Mouse (Mus musculus) embryo, embryonic 11 days (tissue): ENCODE results near the gene Amz1.
A peak's percentile ranks its signal among the peaks of the same experiment; 100 is the strongest.

Experiments used
- DNase-seq: peaks from one replicate; pipeline ENCODE4 v3.0.0-alpha.2; 2015

Amz1 gene

DNA sequence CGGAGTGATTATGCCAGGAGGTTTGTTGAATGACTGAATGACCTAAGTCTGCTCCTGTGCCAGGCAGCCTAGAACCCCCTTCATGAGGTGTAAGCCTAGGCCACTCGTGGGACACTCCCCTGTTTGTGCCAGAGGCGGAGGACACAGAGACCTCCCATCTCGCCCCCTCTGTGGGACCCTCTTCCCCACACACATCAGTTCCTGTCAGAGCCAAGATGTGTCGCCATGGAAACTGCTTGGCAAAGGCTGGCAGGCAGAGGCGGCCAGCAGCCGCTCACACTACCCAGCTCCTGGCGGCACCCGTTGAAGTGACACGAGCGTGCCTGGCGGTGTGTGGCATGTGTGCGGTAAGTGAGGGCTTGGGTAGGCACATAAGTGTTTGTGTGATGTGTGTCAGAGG is at the start of gene Amz1:
Gene Amz1, plus strand, starts transcription at position 306 of the 400 bp plus-strand sequence.
- no peak for DNase-seq

GRCm38 (mm10) chr5:140675079-140675478 is 48.8 kb upstream of the Amz1 start:
- no peak for DNase-seq

- DNase-seq = no peak
Measured at GRCm38 (mm10) chr5:140675640-140676039, 48.3 kb upstream of the Amz1 start.

- no peak for DNase-seq
Measured at GRCm38 (mm10) chr5:140677137-140677536, 46.8 kb upstream of the Amz1 start.

GRCm38 (mm10) chr5:140680051-140680450 is 43.9 kb upstream of the Amz1 start:
- no peak for DNase-seq

- DNase-seq = no peak
Measured at GRCm38 (mm10) chr5:140680950-140681349, 43.0 kb upstream of the Amz1 start.

DNA sequence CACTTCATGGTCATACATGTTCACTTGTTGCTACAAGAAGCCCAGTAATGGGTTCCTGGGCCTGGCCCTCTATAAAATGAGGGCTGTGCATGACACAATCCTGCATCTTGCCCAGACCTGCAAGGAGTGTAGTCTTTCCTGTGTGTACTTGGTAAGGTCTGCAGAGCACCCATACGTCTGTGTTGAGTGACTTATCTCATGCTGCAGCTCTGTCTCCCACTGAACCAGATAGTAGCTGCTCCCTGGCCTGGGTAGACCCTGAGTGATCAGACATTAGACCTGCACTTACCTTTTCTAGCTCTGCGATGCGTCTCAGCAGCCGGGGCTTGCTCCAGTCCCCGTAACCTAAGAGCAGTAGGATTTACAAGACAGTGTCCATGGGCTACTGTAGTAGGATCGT is 41.8 kb upstream of the Amz1 start:
- DNase-seq = no peak

GRCm38 (mm10) chr5:140684343-140685148 is 39.4 kb upstream of the Amz1 start:
- peak; percentile 68 for DNase-seq

DNA sequence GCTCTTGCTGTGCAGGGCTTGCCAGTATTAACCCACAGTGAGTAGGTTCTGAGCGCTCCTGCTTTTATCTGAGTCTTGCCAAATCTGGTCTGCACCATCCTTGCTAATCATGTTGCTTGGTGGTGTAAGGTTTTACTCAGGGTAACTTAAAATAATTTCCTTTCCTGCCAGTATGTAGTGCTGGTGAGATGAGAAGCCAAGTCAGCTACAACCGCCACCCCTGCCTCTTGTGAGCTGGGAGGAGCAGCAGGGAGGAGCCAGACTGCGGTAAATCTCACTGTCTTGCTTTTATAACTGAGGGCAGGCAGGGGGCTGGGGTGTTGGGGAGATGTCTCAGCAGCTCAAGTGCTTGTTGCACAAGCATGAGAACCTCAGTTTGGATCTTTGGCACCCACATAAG is 35.5 kb upstream of the Amz1 start:
- DNase-seq = no peak

- no peak for DNase-seq
Measured at GRCm38 (mm10) chr5:140695987-140696386, 27.9 kb upstream of the Amz1 start.

GRCm38 (mm10) chr5:140699776-140700175 is 24.2 kb upstream of the Amz1 start:
- DNase-seq = no peak

- DNase-seq = peak; percentile 70
Measured at GRCm38 (mm10) chr5:140701661-140702060, 22.3 kb upstream of the Amz1 start.

DNA sequence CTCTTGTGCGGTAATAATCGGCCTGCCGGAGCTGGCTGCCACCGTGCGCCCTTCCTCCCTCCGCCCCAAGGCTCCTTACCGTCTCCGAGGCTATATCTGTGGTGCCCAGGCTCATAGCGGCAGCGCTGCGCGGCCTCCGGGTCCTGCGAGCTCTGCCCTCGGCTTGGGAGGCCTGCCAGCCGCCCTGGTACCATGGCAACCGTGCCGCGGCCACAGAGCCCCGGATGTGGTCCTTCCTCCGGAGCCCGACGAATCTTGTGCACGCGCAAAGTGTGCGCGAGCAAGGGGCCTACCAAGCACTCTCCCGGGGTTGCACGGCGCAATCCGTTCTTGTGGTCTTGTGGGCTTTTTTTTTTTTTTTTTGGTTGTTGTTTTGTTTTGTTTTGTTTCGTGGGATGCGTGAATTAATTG is 21.8 kb upstream of the Amz1 start, which contains the start of gene Iqce:
Gene Iqce, minus strand, starts transcription at position 276 of the 411 bp plus-strand sequence.
- peak; percentile 96 for DNase-seq

DNA sequence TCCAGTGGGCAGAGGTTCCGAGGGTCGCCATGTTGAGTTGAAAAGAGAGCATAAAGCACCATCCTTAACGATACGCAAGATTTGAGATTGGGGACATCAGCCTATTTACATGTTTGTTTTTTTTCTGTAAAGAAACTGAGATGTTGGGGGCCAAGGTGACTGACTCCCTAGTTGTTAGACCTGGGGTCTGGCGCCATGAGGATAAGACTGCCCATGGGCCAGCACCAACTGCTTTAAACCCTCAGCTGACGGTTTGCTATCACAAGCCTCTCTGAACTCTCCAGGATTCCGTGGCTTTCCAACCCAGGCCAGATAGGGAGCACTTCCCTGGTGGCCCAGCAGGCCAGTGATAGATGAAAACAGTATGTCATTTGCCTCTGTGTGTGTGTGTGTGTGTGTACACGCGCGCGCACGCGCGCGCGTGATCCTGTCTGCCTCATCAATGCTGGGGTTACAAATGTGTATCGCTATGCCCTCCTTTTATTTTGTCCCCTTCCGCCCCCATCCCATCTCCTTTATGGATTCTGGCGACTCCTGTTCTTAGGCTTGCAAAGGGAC is 21.2 kb upstream of the Amz1 start:
- peak; percentile 27 for DNase-seq

GRCm38 (mm10) chr5:140703480-140704377 is 20.2 kb upstream of the Amz1 start:
- no peak for DNase-seq

DNA sequence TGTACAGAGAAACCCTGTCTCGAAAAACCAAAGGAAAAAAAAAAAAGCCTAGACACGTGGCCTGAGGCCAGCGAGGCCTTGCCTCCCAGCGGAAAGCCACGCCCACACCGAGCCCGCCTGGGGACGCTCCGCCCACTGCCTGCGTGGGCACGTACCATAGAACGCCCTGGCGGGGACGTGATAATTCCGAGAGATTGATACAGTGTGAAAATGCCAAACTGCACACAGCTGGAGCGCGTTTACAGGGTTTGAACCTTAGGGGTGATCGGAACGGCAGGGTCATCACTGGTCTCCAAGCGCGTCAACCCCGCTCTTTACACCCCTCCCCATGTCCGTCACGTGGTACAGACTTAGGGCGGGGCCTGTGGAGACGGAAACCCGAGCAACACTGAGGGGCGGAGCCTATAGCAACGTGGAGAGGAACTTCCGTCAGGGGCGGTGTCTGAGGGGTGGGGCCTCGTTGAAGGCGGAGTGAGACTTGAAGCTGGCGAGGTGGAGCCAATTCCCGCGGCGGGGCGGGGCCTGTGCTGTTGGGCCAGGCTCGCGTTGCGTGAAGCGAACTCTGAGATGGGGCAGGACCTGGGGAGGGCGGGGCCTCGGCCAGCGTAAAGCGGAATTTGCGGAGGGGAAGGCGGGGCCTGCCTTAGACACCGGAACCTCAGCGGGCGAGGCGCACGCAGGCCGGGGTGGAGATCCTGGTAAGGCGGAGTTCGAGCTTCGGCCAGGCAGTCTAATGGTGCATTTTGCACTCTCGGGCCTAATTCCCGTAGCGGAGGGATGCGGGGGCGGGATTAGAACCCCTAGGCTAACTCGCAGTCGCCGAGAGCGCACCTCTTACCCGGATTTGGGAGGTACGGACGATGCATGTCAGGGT is 19.3 kb upstream of the Amz1 start, which contains the start of gene Brat1:
Gene Brat1, plus strand, starts transcription at position 634 of the 874 bp plus-strand sequence.
- peak; percentile 100 for DNase-seq

- DNase-seq = no peak
Measured at GRCm38 (mm10) chr5:140705501-140706171, 18.3 kb upstream of the Amz1 start.

DNA sequence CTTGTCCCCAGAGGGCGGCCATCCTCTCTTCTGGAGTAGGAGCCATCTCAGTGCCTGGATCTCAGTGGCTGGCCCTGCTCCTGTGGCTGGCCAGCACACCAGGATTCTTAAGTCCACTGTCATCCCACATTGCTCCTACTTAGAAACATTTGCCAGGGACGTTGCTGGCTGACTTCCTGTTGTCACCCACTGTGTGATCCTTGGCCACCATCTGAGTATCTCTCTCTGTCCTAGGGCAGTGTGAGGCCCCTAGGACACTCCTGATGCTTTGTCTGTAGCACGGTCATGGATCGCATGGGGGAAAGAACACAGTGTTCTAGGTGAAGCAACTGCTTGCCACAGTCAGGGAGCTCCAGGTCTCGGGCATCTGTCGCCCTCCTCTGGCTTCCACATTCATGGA is 13.6 kb upstream of the Amz1 start:
- DNase-seq = no peak

DNA sequence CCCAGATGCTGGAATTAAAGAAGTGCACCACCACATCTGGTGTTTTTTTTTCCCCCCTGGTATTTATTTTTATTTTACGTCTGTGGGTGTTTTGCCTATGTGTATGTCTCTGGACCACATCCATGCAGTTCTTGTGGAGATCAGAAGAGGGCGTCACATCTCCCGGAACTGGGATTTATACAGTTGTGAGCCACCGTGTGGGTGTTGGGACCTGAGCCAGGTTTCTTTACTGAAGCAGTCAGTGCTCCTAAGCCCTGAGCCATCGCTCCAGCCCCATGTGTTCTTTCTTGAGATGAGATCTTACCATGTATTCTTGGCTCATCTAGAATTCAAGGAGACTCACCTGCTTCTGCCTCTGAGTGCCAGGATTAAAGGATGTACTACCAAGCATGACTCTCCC is 12.9 kb upstream of the Amz1 start:
- no peak for DNase-seq

DNA sequence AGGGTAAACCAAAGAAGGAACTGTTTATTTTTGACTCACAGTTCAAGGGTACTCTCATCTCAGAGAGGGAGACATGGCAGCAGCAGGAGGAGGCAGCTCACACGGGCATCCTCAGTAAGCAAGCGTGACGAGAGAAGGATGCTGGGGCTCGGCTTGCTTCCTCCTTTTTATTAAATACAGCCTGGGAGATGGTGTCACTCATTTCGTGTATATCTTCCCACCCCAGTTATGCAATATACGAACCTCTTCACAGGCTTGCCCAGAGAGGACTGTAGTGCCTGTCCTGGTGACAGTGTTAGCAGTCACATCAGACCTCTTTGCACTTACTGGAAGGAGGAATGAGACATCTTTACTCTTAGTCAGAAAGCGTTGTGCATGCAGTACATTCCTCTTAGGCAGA is 3.2 kb upstream of the Amz1 start:
- no peak for DNase-seq

DNA sequence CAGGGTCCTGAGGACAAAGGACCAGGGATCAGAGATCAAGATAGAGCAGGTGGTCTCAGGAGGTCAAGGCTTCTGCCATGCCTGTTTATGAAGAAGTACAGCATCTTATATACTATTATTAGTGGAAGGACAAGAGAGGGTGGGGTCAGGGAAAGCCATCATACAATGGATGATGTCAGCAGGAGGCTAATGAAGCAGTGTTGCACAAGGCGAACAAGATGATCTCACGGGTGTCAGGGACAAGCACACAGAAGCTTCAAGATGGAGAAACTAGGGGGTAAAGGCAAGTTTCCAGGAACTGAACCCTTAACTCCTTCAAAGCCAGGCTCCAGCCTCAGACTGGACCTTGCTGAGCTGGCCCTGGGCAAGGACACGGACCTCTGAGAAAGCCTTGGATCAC is 1.8 kb upstream of the Amz1 start:
- no peak for DNase-seq
